Mouse (Mus musculus) lung, embryonic 14.5 days (tissue): ENCODE measurements around the gene Rpl12. TPM values are rescaled to one million over a fixed set of nuclear protein-coding genes. Genes with fewer than 3 reads are reported as not detected.
A peak's percentile ranks its signal among the peaks of the same experiment; 100 is the strongest.

Experiments used
- ATAC-seq: fragments of 200-750 bp; cut with Nextera tagmentation; 2 replicates; pipeline ENCODE4 v1.8.0; 2017; ENCODE audit warnings: mild to moderate bottlenecking, moderate TSS enrichment, moderate library complexity; ENCODE audit not compliant: insufficient read depth
- DNase-seq: peaks from one replicate; pipeline ENCODE4 v3.0.0-alpha.2; 2015
- H3K27ac ChIP-seq: fragments of 300-500 bp; sonication (generic); 2 replicates; pipeline ENCODE4 v1.5.1; 2014; ENCODE audit warnings: low read depth, mild to moderate bottlenecking, moderate library complexity
- H3K27me3 ChIP-seq: fragments of 300-500 bp; sonication (generic); 2 replicates; pipeline ENCODE4 v1.6.1; 2014; ENCODE audit warnings: low read length, control low read depth; ENCODE audit not compliant: insufficient read depth
- H3K36me3 ChIP-seq: fragments of 300-500 bp; sonication (generic); 2 replicates; pipeline ENCODE4 v1.6.1; 2014; ENCODE audit warnings: control low read depth; ENCODE audit not compliant: insufficient read depth
- H3K4me1 ChIP-seq: fragments of 300-500 bp; sonication (generic); 2 replicates; pipeline ENCODE4 v1.6.1; 2014; ENCODE audit warnings: antibody characterized with exemption, control low read depth; ENCODE audit not compliant: insufficient read depth
- H3K4me2 ChIP-seq: fragments of 300-500 bp; sonication (generic); 2 replicates; pipeline ENCODE4 v1.6.1; 2014; ENCODE audit warnings: mild to moderate bottlenecking
- H3K4me3 ChIP-seq: fragments of 300-500 bp; sonication (generic); 2 replicates; pipeline ENCODE4 v1.5.1; 2014; ENCODE audit warnings: low read depth, low read length
- H3K9ac ChIP-seq: fragments of 300-500 bp; sonication (generic); 2 replicates; pipeline ENCODE4 v1.6.1; 2014
- H3K9me3 ChIP-seq: fragments of 300-500 bp; sonication (generic); 2 replicates; pipeline ENCODE4 v1.6.1; 2016; ENCODE audit warnings: low read depth, low read length, control low read depth
- CTCF ChIP-seq: IDR thresholded peaks from 2 replicates; pipeline ENCODE4 v1.5.1; 2016; ENCODE audit warnings: antibody characterized with exemption, low read depth
- WGBS: fragments of 180-500 bp; shearing (Covaris S2); extraction: QIAGEN DNeasy Blood & Tissue Kit; methylation state at CpG from one replicate; pipeline ENCODE4 v1.1.7; 2014; 5-methylcytosine and 5-hydroxymethylcytosine counted together
- polyA plus RNA-seq: library from polyadenylated mRNA; unstranded; fragments of >200 nt; fragmentation: Nextera tagmentation; extraction: Ambion mirVana; gene quantifications from 2 replicates; pipeline ENCODE4 v1.2.1, GENCODE M21; 2014

Rpl12 gene
- polyA plus RNA-seq, 1 experiment from 2014 or later: 235 TPM

GRCm38 (mm10) chr2:32981281-32981680, 19.9 kb downstream of the Rpl12 start:
- TF ChIP-seq CTCF: no peak
- H3K4me2 ChIP-seq: peak overlapping the region; percentile 100
- DNase-seq (peak; percentile 32), ATAC-seq (peak; percentile 43)
- H3K9ac ChIP-seq: peak overlapping the region; percentile 74
- no peaks in the 10 kb centered on the region for H3K9me3 ChIP-seq
- peaks cover 6% of the 10 kb centered on the region; the same call in 1 of the 2 replicates for H3K4me1 ChIP-seq
- H3K27me3 ChIP-seq: no peaks in the 10 kb centered on the region
- H3K27ac ChIP-seq: no peak overlapping the region
- WGBS: under 1% methylated on average over 23 of the region's 23 CpGs
- H3K36me3 ChIP-seq: no peaks in the 10 kb centered on the region
- H3K4me3 ChIP-seq: peak overlapping the region; percentile 84

DNA sequence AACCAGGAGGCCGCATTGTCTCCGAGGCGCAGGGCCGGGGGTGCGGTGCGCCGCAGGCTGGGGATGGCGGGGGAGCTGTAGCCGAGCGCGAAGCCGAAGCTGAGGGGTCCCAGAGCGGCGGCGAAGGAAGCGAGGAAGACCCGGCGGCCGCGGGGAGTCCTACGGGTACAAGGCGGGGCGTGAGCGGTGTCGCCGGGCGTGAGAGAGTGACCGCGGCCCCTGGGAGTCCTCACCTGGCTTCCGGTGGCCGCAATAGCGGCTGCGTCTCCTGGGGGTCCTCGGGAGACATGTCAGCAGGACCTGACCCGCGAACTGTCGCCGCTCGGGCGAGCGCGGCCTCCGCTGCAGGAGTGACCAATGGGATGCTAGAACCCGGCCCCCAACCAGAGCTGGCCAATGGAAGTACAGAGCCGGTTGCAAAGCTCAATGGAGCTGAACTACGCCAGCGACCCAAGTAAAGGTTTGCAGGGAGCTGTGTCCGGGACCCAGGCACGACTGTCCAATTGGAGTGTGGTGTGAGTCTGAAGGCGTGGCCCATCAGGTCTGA, 20.4 kb downstream of the Rpl12 start, which contains the start of gene Slc2a8:
Gene Slc2a8, minus strand, starts transcription at position 359 of the 547 bp plus-strand sequence.
- no peak within 1 kb of the TSS for H3K27ac ChIP-seq
- no peak for TF ChIP-seq CTCF
- H3K9ac ChIP-seq: peak within 1 kb of the TSS; percentile 74
- WGBS: under 1% methylated on average over 50 of the region's 50 CpGs
- ATAC-seq (peak; percentile 99), DNase-seq (peak; percentile 96)
- no peaks in the 10 kb centered on the region for H3K36me3 ChIP-seq
- peaks cover 6% of the 10 kb centered on the region; the same call in 1 of the 2 replicates for H3K4me1 ChIP-seq
- H3K4me2 ChIP-seq: peak within 1 kb of the TSS; percentile 100
- H3K27me3 ChIP-seq: no peaks in the 10 kb centered on the region
- no peaks in the 10 kb centered on the region for H3K9me3 ChIP-seq
- peak within 1 kb of the TSS; percentile 84 for H3K4me3 ChIP-seq

DNA sequence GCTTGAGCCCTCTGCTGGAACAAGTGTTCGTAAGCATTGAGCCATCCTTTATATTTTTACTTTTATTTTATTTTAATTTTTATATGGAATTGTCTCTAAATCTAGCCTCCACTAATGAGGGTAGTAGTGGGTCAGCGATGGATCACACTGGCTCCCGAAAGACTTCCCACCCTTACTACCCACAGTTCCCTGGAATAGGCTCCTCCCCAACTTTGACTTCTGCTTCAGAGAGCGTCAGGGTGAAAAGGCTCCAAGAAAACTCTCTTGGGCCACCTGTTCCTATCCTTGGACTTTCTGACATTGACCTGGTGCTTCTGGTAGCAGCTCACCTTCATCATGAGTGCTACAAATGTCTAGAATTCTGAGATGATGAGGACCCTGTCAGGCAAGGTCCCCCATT, 21.3 kb downstream of the Rpl12 start:
- Histone ChIP-seq H3K4me3 (peak overlapping the region; percentile 84), H3K9me3 (no peaks in the 10 kb centered on the region), H3K4me2 (peak overlapping the region; percentile 100), H3K27ac (no peak overlapping the region), H3K9ac (no peak overlapping the region), H3K4me1 (peaks cover 6% of the 10 kb centered on the region; the same call in 1 of the 2 replicates), H3K36me3 (no peaks in the 10 kb centered on the region), H3K27me3 (no peaks in the 10 kb centered on the region)
- TF ChIP-seq CTCF: no peak
- DNase-seq: no peak
- ATAC-seq: no peak
- WGBS: 5% methylated on average over 4 of the region's 4 CpGs

- H3K4me3 ChIP-seq: no peak overlapping the region
These were observed 22.3 kb downstream of the Rpl12 start for GRCm38 (mm10) chr2:32983617-32984016.

GRCm38 (mm10) chr2:32985844-32986243, 24.5 kb downstream of the Rpl12 start:
- no peaks in the 10 kb centered on the region for H3K27me3 ChIP-seq
- 23% methylated on average over 8 of the region's 8 CpGs for WGBS
- H3K4me2 ChIP-seq: no peak overlapping the region
- DNase-seq (no peak), ATAC-seq (no peak)
- no peak for TF ChIP-seq CTCF
- H3K4me3 ChIP-seq: no peak overlapping the region
- no peaks in the 10 kb centered on the region for H3K9me3 ChIP-seq
- H3K4me1 ChIP-seq: peaks cover 6% of the 10 kb centered on the region; the same call in 1 of the 2 replicates
- no peak overlapping the region for H3K27ac ChIP-seq
- no peaks in the 10 kb centered on the region for H3K36me3 ChIP-seq
- no peak overlapping the region for H3K9ac ChIP-seq

More at GRCm38 (mm10) chr2:32983617-32984016, 22.3 kb downstream of the Rpl12 start:
- WGBS: 46% methylated on average over 6 of the region's 6 CpGs
- H3K9ac ChIP-seq: no peak overlapping the region
- no peak for ATAC-seq
- no peak overlapping the region for H3K27ac ChIP-seq
- no peaks in the 10 kb centered on the region for H3K27me3 ChIP-seq
- peaks cover 6% of the 10 kb centered on the region; the same call in 1 of the 2 replicates for H3K4me1 ChIP-seq
- H3K36me3 ChIP-seq: no peaks in the 10 kb centered on the region
- H3K4me2 ChIP-seq: no peak overlapping the region
- DNase-seq: no peak
- no peaks in the 10 kb centered on the region for H3K9me3 ChIP-seq
- TF ChIP-seq CTCF: no peak

DNA sequence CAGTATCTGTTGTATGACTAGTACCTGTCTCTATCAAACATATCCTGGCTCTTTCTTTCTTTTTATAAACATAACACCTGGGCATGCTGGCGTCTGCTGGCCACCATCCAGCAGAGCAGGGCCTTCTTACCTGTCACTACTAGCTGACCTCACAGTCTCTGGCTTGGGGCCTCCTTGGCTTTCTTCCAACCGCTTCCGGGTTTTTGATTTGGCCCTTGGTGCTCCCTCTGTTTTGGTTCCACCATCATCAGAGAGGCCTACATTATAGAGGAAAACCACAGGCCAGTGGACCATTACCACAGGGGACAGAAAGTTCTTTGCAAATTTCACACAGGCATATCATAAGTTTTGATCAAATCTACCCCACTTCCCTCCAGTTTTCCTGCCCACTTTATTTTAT, 28.0 kb downstream of the Rpl12 start:
- Histone ChIP-seq H3K4me3 (no peak overlapping the region), H3K27ac (no peak overlapping the region), H3K9me3 (no peaks in the 10 kb centered on the region), H3K4me1 (no peaks in the 10 kb centered on the region), H3K9ac (no peak overlapping the region), H3K27me3 (no peaks in the 10 kb centered on the region), H3K4me2 (no peak overlapping the region), H3K36me3 (no peaks in the 10 kb centered on the region)
- no peak for TF ChIP-seq CTCF
- 46% methylated on average over 3 of the region's 3 CpGs for WGBS
- DNase-seq (no peak), ATAC-seq (no peak)

DNA sequence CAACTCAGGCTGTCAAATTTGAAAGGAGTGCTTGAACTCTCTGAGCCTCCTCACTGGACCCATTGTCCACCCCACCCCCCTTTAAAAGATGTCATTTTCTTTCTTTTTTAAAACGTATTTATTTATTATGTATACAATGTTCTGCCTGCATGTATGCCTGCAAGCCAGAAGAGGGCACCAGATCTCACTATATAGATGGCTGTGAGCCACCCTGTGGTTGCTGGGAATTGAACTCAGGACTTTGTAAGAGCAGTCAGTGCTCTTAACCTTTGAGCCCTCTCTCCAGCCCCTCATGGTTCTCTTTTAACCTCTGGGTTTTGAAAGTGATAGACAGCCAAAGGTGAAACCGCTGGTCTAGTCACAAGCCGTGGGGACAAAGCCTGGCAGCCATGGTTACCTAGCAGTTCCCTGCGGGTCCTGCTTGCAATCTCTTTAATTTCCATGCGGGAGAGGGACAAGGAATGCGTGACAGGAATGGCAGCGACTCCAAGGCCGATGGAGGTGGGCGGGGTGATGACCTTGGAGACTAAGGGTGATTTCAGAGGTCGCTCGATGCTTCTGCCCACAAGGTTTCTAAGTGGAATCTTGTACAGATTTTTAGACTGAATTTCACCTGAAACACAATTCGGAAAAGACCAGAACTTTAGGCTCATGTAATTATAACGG, 28.9 kb downstream of the Rpl12 start:
- Histone ChIP-seq H3K4me1 (no peaks in the 10 kb centered on the region), H3K36me3 (no peaks in the 10 kb centered on the region), H3K9ac (no peak overlapping the region), H3K27ac (no peak overlapping the region), H3K9me3 (no peaks in the 10 kb centered on the region), H3K4me2 (no peak overlapping the region), H3K4me3 (no peak overlapping the region), H3K27me3 (no peaks in the 10 kb centered on the region)
- ATAC-seq: no peak
- peak; percentile 66 for TF ChIP-seq CTCF
- DNase-seq: peak; percentile 65
- WGBS: 60% methylated on average over 13 of the region's 13 CpGs
